10 mouse cellular contexts compared by ENCODE assay signal in genomic region chr10:127426670-127427069, GRCm38 (mm10). TPM values are rescaled to one million over a fixed set of nuclear protein-coding genes. Genes with fewer than 3 reads are reported as not detected.
A peak's percentile ranks its signal among the peaks of the same experiment; 100 is the strongest.
DNase-seq lines count a peak whose midpoint lies in the region; ATAC-seq lines count a peak whose summit lies in the region.
"Had no signal": no experiment of that assay in that cellular context is flagged by ENCODE, and none has a peak within 500 bp of the region (broad histone marks: within the 10 kb centered on the region; RNA-seq: fewer than 3 reads in every experiment).

No protein-coding gene starts in this region.

- H3K4me2 ChIP-seq in kidney, embryonic 16.5 days (replicated peaks; ENCODE audit: low read depth, low read length) = no peak overlapping the region
- H3K4me2 ChIP-seq: liver, embryonic 15.5 days had no signal

- no peak for DNase-seq in kidney, adult 9 months
- peak; percentile 74 for DNase-seq in ZHBTc4 (ENCODE audit: low read depth, low spot score)
- peak; percentile 58 to 66 for DNase-seq in heart, postnatal 10 days
- peak; percentile 37 for DNase-seq in lung, postnatal 25 days (ENCODE audit: low spot score)
- DNase-seq in left cerebral cortex, adult 11 months (ENCODE audit: low spot score) = no peak
- no peak for DNase-seq in thymus, postnatal 10 days (ENCODE audit: low spot score in 2 of 2)
- no peak for DNase-seq in right cerebral cortex, adult 2 months (ENCODE audit: low spot score in 2 of 2)

- no peak overlapping the region for H3K4me3 ChIP-seq in kidney, embryonic 16.5 days (ENCODE audit: low read length)
- H3K4me3 ChIP-seq: liver, embryonic 15.5 days had no signal

- H3K9ac ChIP-seq in kidney, embryonic 16.5 days (replicated peaks; ENCODE audit: low read length) = no peak overlapping the region
- H3K9ac ChIP-seq: liver, embryonic 15.5 days had no signal

- no peaks in the 10 kb centered on the region for H3K27me3 ChIP-seq in kidney, embryonic 16.5 days (ENCODE audit: insufficient read depth, low read length)
- H3K27me3 ChIP-seq: liver, embryonic 15.5 days had no signal

- no peak for ATAC-seq in kidney, embryonic 16.5 days (ENCODE audit: low FRiP score, low TSS enrichment)

- no peaks in the 10 kb centered on the region for H3K36me3 ChIP-seq in kidney, embryonic 16.5 days (ENCODE audit: insufficient read depth, low read length)

- 19% methylated on average over 2 of the region's 2 CpGs for WGBS in kidney, embryonic 16.5 days

- peak overlapping the region; percentile 56; the same call in 1 of the 2 replicates for H3K27ac ChIP-seq in kidney, embryonic 16.5 days (ENCODE audit: low read length)
- H3K27ac ChIP-seq: liver, embryonic 15.5 days had no signal

- H3K9me3 ChIP-seq in kidney, embryonic 16.5 days (ENCODE audit: low read length) = no peaks in the 10 kb centered on the region
- H3K9me3 ChIP-seq: liver, embryonic 15.5 days had no signal

- peaks cover 15% of the 10 kb centered on the region for H3K4me1 ChIP-seq in kidney, embryonic 16.5 days (ENCODE audit: insufficient read depth, low read length)

- intact Hi-C loops in heart, postnatal 10 days (cut with DNase I) = no loop called here

RNA-seq across cellular contexts. Expression of gene R3hdm2, which starts 46.5 kb away (rescaled TPM):
- 28.1 and 29.0 TPM in 2 replicates for polyA plus RNA-seq in kidney, embryonic 16.5 days (2015; fragmentation: Nextera tagmentation; extraction: Ambion mirVana)
- total RNA-seq in heart, postnatal 10 days (2021) = 100 to 1,000 TPM; 112 to 120 TPM

RNA-seq across cellular contexts. Expression of gene Inhbc, which starts 56.4 kb away (rescaled TPM):
- 0.09 and 0.24 TPM in 2 replicates for polyA plus RNA-seq in kidney, embryonic 16.5 days (2015; fragmentation: Nextera tagmentation; extraction: Ambion mirVana)
- total RNA-seq in heart, postnatal 10 days (2021) = not detected
- total RNA-seq: adrenal gland, postnatal 36 days had no signal

Comparison
In these comparisons a context has a peak if more than half of its experiments do, and no peak if none do; other contexts are left out.
1. DNase-seq: peak in ZHBTc4 (single experiment), heart, postnatal 10 days (2 of 2) and lung, postnatal 25 days (single experiment); none in kidney, adult 9 months (single experiment), left cerebral cortex, adult 11 months (single experiment), thymus, postnatal 10 days (0 of 2) and right cerebral cortex, adult 2 months (0 of 2).